Mouse (Mus musculus) megakaryocyte, adult 5-6 weeks (primary cell): ENCODE data around the gene Pck2. TPM values are rescaled to one million over a fixed set of nuclear protein-coding genes. Genes with fewer than 3 reads are reported as not detected.

Source experiments
- ATAC-seq: 2 replicates; pipeline ENCODE4 v1.8.0; 2016; ENCODE audit warnings: mild to moderate bottlenecking, inconsistent platforms; ENCODE audit not compliant: poor library complexity, severe bottlenecking
- total RNA-seq, 2 experiments: library from RNA; stranded (forward) in 1 of 2; stranded (reverse) in 1 of 2; fragments of 153-499, 151-499 nt in 1 of 2; fragments of 221-1000, 200-1000 nt in 1 of 2; gene quantifications; 2 replicates each; pipeline versions ENCODE4 v1.2.3 to v1.2.4; 2015 to 2017

Pck2 gene
- total RNA-seq, 2 experiments from 2014 or later: 11.7 to 30.3 TPM

DNA sequence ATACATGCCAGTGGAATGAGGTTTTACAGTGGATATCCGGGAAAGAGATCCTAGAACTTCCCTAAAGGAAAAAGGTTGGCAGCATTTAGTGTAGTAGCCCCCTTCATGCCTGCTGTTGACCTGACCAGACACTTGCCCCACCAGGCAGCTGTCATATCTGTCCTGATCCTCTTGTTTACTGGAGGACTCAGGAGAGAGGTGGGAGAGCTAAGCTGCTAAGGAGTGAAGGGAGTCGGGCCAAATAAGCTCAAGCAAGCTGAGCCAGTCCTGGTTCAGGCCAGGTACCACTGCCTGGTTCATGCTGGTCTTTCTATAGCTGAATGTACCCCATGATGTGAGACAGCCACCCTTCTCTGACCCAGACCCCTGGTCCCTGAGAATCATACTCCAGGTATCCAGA, 13.4 kb upstream of the Pck2 start:
- no peak for ATAC-seq

DNA sequence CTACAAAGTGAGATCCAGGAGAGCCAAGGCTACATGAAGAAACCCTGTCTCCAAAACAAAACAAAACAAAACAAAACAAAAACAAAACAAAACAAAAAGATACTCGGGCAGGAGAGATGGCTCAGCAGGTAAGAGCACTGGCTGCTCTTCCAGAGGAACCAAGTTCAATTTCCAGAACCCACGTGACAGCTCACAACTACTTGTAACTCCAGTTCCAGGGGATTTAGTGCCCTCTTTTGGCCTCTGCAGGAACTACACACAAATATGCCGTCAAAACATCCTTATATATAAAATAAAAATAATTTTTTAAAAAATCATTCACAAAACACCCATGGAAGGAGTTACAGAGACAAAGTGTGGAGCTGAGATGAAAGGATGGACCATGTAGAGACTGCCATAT, 12.1 kb upstream of the Pck2 start:
- peak; percentile 71; the same call in 1 of the 2 replicates for ATAC-seq

DNA sequence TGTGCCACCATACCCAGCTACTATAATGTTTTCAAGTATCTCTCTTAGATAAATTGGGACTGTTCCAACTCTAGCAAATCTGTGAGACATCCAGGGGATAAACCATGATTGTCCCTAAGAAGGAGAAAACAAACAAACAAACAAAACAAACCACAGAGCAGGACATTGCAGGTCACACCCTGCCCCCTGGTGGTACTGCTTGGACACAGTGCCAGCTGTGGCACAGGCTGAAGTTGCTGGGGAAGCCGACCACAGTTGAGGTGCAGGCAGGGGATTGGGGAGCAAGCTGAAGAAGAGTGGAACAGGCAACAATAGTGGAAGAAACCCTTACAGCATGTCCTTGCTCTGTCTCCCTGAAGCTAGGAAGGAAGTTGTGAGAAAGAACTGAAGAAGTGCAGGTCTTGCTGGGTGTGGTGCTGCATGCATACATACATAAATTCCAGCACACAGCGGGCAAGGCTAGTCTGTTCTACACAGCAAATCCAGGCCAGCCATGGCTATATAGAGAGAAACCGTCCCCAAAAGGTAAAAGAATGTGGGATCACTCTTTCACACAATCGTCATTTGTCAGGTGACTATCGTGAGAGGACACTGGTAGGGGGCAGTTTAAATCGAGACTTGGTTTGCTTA, 3.8 kb upstream of the Pck2 start:
- ATAC-seq: 0 out of 2 replicates have a peak, but pooled peaks have one; percentile 23

GRCm38 (mm10) chr14:55540787-55541321, 788 bp downstream of the Pck2 start:
- no peak for ATAC-seq

DNA sequence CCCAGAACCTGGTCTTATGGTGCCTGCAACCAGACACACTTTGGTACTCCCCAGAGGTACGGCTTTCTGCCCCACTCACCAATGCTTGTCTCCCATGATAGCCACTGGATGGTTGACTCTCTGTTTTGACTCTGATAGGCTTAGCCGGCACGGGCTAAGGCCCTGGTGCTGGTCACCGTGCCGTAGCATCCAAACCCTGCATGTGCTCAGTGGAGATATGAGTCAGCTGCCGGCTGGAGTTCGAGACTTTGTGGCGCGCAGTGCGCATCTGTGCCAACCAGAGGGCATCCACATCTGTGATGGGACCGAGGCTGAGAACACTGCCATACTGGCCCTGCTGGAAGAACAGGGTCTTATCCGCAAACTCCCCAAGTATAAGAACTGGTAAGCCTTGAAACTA, 2.2 kb downstream of the Pck2 start:
- no peak for ATAC-seq

DNA sequence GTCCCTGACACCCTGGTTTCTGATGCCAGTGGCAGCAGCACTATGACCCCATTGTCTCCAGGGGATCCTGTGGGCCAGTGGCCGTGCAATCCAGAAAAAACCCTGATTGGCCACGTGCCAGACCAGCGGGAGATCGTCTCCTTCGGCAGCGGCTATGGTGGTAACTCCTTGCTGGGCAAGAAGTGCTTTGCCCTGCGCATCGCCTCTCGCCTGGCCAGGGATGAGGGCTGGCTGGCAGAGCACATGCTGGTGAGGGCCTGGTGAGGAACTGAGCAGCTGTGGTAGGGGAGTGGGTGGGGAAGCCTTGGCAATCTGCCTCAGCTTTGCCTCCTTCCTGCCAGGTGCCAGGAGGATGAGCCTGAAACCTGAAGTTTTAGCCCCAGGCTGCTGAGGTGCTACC, 4.3 kb downstream of the Pck2 start:
- no peak for ATAC-seq

DNA sequence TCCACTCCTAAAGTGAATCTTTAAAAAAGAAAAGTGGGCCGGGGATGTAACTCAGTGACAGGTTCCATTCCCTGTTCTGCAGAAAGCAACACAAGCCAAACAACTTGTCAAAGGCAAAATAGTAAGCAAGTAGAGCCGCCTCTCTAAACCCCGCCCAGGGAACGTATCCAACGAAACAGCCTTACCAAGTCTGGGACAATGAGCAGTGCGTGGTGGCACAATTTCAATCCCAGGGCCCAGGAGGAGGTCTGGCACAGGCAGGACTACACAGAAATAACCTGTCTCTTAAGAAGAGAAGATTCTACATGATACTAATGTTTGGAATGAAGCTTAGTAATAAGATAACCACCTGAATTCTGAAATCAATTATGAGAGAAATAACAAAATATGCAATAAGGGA, 10.1 kb downstream of the Pck2 start:
- no peak for ATAC-seq

GRCm38 (mm10) chr14:55551347-55551746, 11.3 kb downstream of the Pck2 start:
- no peak for ATAC-seq

DNA sequence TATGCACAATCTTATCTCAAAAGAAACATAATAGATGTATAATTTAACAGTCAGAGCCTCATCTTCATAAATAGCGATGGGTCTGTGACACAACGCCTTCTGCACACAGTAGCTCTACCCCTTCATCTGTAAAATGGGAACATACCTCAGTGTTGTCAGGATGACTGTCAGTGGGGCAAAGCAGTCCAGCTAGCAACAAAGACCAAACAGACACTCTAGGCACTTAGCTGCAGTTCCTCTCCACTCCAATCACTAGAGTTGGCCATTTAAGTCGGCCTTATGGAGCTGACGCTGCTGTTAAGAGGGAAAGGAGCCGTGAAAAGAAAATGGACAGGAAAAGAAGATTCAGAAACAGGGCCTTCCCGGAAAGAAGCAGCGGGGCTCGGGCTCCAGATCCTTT, 11.7 kb downstream of the Pck2 start:
- ATAC-seq: no peak

DNA sequence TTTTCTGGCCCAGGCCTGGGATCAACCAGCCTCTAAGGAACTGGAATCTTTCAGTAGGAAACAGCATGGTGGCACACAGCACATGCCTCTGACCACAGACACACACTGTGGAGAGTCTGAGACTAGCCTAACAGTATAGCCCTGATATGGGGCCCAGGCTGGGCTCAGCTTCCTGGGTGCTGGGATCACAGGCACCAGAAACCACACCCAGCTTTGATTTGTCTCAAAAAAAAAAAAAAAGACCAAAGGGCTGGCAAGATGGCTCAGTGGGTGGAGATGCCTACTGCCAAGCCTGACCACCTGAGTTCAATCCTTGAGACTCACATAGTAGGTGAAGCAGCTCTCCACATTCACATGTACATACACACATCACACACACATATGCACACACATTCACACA, 14.6 kb downstream of the Pck2 start:
- no peak for ATAC-seq

DNA sequence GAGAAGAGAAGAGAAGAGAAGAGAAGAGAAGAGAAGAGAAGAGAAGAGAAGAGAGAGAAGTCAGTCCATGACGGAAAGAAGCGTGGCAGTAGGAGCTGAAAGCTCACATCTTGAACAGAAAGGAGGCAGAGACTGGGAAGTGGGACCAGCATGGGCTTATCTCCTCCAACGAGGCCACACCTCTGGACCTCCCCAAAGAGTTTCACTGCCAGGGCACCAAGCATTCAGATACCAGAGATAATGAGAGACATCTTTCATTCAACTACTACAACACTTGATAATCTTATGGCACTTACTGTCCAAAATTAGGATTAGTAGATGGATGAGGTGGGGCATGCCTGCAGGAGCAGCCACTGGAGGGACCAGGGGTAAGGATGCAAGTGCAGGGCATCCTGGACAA, 15.7 kb downstream of the Pck2 start:
- no peak for ATAC-seq

DNA sequence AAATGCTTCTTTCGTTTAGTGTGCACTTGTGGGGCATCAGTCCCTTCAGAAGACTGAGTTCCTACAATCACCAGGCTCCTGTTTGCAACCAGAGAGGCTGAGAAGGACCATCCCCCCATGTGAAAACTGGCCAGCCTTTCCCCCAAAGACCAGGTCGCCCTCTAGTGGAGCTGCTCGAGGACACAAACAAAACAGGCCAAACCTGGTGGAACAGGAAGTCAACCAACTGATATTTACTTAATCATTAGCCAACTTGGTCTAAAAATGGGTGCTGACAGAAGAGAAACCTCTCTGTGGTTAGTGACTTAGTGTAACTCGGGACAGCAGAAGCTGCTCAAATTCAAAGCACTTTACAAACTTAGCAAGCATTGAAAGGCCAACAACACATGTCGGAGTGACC, 16.9 kb downstream of the Pck2 start:
- peak; percentile 39 for ATAC-seq

GRCm38 (mm10) chr14:55557587-55557986, 17.5 kb downstream of the Pck2 start:
- ATAC-seq: no peak

- no peak for ATAC-seq
Measured at GRCm38 (mm10) chr14:55558740-55559448, 18.8 kb downstream of the Pck2 start.

DNA sequence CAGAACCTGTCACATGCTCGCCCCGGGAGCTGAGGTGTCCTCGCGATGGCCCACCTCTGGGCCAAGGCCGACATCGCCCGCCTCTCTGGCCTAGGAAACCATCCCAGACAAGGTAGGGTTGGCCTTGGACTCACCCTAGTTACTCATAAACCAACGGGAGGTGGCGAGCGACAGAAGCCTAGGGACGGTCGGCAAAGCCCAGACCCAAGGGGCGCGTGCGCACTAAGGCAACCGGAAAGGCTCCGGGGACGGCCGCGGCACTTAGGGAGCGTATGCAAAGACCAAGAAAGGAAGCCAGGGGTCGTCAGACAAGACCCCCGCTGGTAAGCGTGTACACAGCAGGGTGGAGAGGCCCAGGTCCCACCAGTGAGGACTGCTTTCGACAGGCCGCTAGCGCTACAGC, 19.7 kb downstream of the Pck2 start, which contains the start of gene Dcaf11:
Gene Dcaf11 (plus strand): TSS at position 208 of the 403 bp plus-strand sequence.
- ATAC-seq: peak; percentile 59

DNA sequence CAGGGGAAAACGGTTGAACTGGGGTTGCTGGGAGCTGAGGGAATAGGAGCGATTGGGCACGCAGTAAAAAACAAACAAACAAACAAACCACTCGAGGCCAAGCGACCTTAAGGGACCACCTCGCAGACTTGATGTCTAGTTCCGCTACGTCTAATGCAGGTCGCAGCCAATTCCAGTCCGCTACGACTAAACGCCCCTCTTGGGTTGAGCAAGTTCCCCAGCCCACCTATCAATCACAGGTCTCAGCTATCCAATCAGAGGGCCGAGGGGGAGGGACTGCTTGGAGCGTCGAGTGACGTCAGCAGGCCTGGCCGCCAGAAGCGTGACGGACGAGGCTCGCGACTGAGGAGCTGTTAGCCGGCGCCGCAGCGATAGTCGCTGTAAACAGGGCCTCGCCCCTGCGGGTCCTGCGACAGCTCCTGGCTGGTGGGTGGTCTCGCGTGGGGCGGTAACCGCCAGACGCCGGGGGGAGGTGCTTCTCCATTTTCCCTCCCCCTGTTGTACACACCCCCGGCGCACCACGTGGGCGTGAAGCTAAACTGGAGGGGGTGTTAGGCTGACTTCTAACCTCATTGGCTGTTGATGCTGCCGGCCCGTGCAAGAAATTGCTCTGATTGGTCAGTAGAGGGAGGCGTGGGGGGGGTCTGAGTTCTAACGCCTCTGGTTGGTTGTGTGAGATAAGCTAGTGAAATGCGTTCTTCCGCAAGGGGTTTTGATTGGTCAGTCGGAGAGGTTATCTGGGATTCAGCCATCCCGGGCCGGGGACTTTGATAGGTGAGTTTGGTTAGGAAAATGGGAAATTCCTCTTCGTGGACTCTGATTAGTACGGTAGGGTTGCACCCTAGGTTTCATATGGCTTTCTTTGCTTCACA, 20.4 kb downstream of the Pck2 start, which contains the start of gene A730061H03Rik:
Gene A730061H03Rik (minus strand): TSS at position 205 of the 872 bp plus-strand sequence.
- peak; percentile 75 for ATAC-seq

GRCm38 (mm10) chr14:55561860-55562259, 21.8 kb downstream of the Pck2 start:
- ATAC-seq: no peak

DNA sequence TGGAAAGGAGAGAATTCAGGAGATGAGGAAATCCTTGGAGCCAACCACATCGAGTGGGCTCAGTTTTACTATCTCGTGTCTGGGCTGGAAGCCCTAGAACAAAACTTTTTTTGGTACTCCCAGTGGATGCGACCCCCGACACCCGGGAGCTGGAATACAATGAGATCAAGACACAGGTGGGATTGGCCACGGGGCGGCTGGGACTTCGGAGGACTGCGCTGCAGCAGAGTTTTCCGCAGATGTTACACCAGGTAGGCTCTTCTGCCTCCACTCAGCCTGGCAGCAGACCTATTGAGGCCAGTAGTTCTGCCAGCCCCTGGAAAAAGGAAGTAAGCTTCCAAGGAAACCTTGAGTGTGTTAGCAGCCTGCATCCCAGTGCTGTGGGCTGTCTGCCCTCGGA, 23.2 kb downstream of the Pck2 start:
- ATAC-seq: no peak

GRCm38 (mm10) chr14:55565748-55566147, 25.7 kb downstream of the Pck2 start:
- no peak for ATAC-seq

DNA sequence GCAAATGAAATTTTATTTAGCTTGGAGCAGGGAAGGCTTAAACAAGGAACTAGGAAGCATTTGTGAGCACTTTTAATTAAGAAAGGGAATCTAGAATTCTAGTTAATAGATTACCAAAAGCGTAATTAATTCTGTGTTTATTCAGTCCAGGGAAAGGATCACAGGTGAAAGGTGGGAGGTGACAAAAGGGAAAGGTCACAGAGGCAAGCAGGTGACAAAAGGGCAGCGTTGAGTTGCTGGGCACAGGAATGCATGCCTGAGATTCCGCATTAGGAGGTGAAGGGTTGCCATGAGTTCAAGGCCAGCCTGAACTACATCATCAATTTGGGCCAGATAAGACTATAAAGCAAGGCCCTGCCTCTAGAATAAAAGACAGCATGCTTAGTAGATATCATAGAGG, 27.4 kb downstream of the Pck2 start:
- ATAC-seq: no peak

- no peak for ATAC-seq
Measured at GRCm38 (mm10) chr14:55570588-55570987, 30.5 kb downstream of the Pck2 start.
